Mouse (Mus musculus) liver, embryonic 11.5 days (tissue): Measurements from ENCODE around the gene Csl. TPM values are rescaled to one million over a fixed set of nuclear protein-coding genes. Genes with fewer than 3 reads are reported as not detected.

Experiments used
- ATAC-seq: fragments of 200-750 bp; cut with Nextera tagmentation; replicated peaks from 2 replicates; pipeline ENCODE4 v1.8.0; 2017; ENCODE audit warnings: moderate number of reproducible peaks, mild to moderate bottlenecking, moderate TSS enrichment, moderate library complexity; ENCODE audit not compliant: low FRiP score
- DNase-seq: peaks from one replicate; pipeline ENCODE4 v3.0.0-alpha.2; 2017; ENCODE audit warnings: low spot score
- H3K27ac ChIP-seq: fragments of 300-500 bp; sonication (generic); 2 replicates; pipeline ENCODE4 v1.5.1; 2014; ENCODE audit warnings: mild to moderate bottlenecking, low read depth, low read length, control low read depth
- H3K27me3 ChIP-seq: fragments of 300-500 bp; sonication (generic); replicated peaks from 2 replicates; pipeline ENCODE4 v1.6.1; 2014; ENCODE audit warnings: low read length, mixed read lengths; ENCODE audit not compliant: control insufficient read depth, insufficient read depth
- H3K36me3 ChIP-seq: fragments of 300-500 bp; sonication (generic); 2 replicates; pipeline ENCODE4 v1.6.1; 2014; ENCODE audit warnings: mild to moderate bottlenecking, low read length, moderate library complexity, mixed read lengths; ENCODE audit not compliant: control insufficient read depth, insufficient read depth
- H3K4me1 ChIP-seq: fragments of 300-500 bp; sonication (generic); replicated peaks from 2 replicates; pipeline ENCODE4 v1.6.1; 2014; ENCODE audit warnings: low read length, mixed read lengths; ENCODE audit not compliant: control insufficient read depth, insufficient read depth
- H3K4me2 ChIP-seq: fragments of 300-500 bp; sonication (generic); 2 replicates; pipeline ENCODE4 v1.6.1; 2014; ENCODE audit warnings: mild to moderate bottlenecking, control low read depth, moderate library complexity
- H3K4me3 ChIP-seq: fragments of 300-500 bp; sonication (generic); 2 replicates; pipeline ENCODE4 v1.5.1; 2014; ENCODE audit warnings: low read depth, low read length, control low read depth
- H3K9ac ChIP-seq: fragments of 300-500 bp; sonication (generic); 2 replicates; pipeline ENCODE4 v1.6.1; 2014; ENCODE audit warnings: low read depth, low read length, control low read depth
- H3K9me3 ChIP-seq: fragments of 300-500 bp; sonication (generic); 2 replicates; pipeline ENCODE4 v1.6.1; 2016; ENCODE audit warnings: low read length, inconsistent platforms, mixed read lengths; ENCODE audit not compliant: control insufficient read depth
- WGBS: fragments of 180-500 bp; shearing (Covaris S2); extraction: QIAGEN DNeasy Blood & Tissue Kit; methylation state at CpG from one replicate; pipeline ENCODE4 v1.1.7; 2014; 5-methylcytosine and 5-hydroxymethylcytosine counted together
- polyA plus RNA-seq: library from polyadenylated mRNA; unstranded; fragments of >200 nt; fragmentation: Nextera tagmentation; extraction: Ambion mirVana; gene quantifications from 2 replicates; pipeline ENCODE4 v1.2.1, GENCODE M21; 2014

Csl gene
- polyA plus RNA-seq: 0.08 TPM in 1 of 2 replicates, not detected in the other

GRCm38 (mm10) chr10:99759558-99759957 is at the start of gene Csl:
TSS of gene Csl (minus strand) at chr10:99759658.
- Histone ChIP-seq H3K27me3 (no peaks in the 10 kb centered on the region), H3K9ac (no peak within 1 kb of the TSS), H3K4me3 (no peak within 1 kb of the TSS), H3K4me1 (no peaks in the 10 kb centered on the region), H3K27ac (no peak within 1 kb of the TSS), H3K9me3 (no peaks in the 10 kb centered on the region), H3K4me2 (no peak within 1 kb of the TSS), H3K36me3 (no peaks in the 10 kb centered on the region)
- DNase-seq (no peak), ATAC-seq (no peak)
- WGBS: 91% methylated on average over 9 of the region's 9 CpGs

- DNase-seq (no peak), ATAC-seq (no peak)
- no peak overlapping the region for H3K4me3 ChIP-seq
- no peaks in the 10 kb centered on the region for H3K27me3 ChIP-seq
- H3K4me1 ChIP-seq: no peaks in the 10 kb centered on the region
- no peak overlapping the region for H3K9ac ChIP-seq
- no peaks in the 10 kb centered on the region for H3K36me3 ChIP-seq
- no peaks in the 10 kb centered on the region for H3K9me3 ChIP-seq
- H3K4me2 ChIP-seq: no peak overlapping the region
- WGBS: 80% methylated on average over 2 of the region's 2 CpGs
- no peak overlapping the region for H3K27ac ChIP-seq
Measured at GRCm38 (mm10) chr10:99789418-99789817, 30.0 kb upstream of the Csl start.

GRCm38 (mm10) chr10:99774228-99775120 is 15.0 kb upstream of the Csl start:
- H3K4me2 ChIP-seq: no peak overlapping the region
- H3K9me3 ChIP-seq: no peaks in the 10 kb centered on the region
- DNase-seq (no peak), ATAC-seq (no peak)
- H3K36me3 ChIP-seq: no peaks in the 10 kb centered on the region
- H3K4me1 ChIP-seq: no peaks in the 10 kb centered on the region
- no peaks in the 10 kb centered on the region for H3K27me3 ChIP-seq
- H3K9ac ChIP-seq: no peak overlapping the region
- no peak overlapping the region for H3K27ac ChIP-seq
- no peak overlapping the region for H3K4me3 ChIP-seq
- 88% methylated on average over 12 of the region's 12 CpGs for WGBS

- no peaks in the 10 kb centered on the region for H3K36me3 ChIP-seq
- no peaks in the 10 kb centered on the region for H3K9me3 ChIP-seq
- ATAC-seq (no peak), DNase-seq (no peak)
- H3K4me3 ChIP-seq: no peak overlapping the region
- no peak overlapping the region for H3K4me2 ChIP-seq
- H3K9ac ChIP-seq: no peak overlapping the region
- no peaks in the 10 kb centered on the region for H3K4me1 ChIP-seq
- H3K27me3 ChIP-seq: no peaks in the 10 kb centered on the region
- H3K27ac ChIP-seq: no peak overlapping the region
- WGBS: 78% methylated on average over 2 of the region's 2 CpGs
Measured at GRCm38 (mm10) chr10:99750146-99750545, 9.3 kb downstream of the Csl start.

GRCm38 (mm10) chr10:99748668-99749260 is 10.7 kb downstream of the Csl start:
- Histone ChIP-seq H3K36me3 (no peaks in the 10 kb centered on the region), H3K4me2 (no peak overlapping the region), H3K4me3 (no peak overlapping the region), H3K9me3 (no peaks in the 10 kb centered on the region), H3K27me3 (no peaks in the 10 kb centered on the region), H3K9ac (no peak overlapping the region), H3K27ac (no peak overlapping the region), H3K4me1 (no peaks in the 10 kb centered on the region)
- ATAC-seq (no peak), DNase-seq (no peak)
- WGBS: 66% methylated on average over 2 of the region's 2 CpGs

GRCm38 (mm10) chr10:99748009-99748408 is 11.4 kb downstream of the Csl start:
- ATAC-seq: no peak; the same call in 1 of the 2 replicates
- Histone ChIP-seq H3K9me3 (no peaks in the 10 kb centered on the region), H3K27ac (no peak overlapping the region), H3K27me3 (no peaks in the 10 kb centered on the region), H3K36me3 (no peaks in the 10 kb centered on the region), H3K4me1 (no peaks in the 10 kb centered on the region), H3K4me3 (no peak overlapping the region), H3K9ac (no peak overlapping the region), H3K4me2 (no peak overlapping the region)
- WGBS: 41% methylated on average over 2 of the region's 2 CpGs
- no peak for DNase-seq

- no peak for DNase-seq
- H3K9ac ChIP-seq: no peak overlapping the region
- H3K27me3 ChIP-seq: no peaks in the 10 kb centered on the region
- H3K27ac ChIP-seq: no peak overlapping the region
- no peaks in the 10 kb centered on the region for H3K4me1 ChIP-seq
- no peaks in the 10 kb centered on the region for H3K36me3 ChIP-seq
- H3K9me3 ChIP-seq: no peaks in the 10 kb centered on the region
- H3K4me2 ChIP-seq: no peak overlapping the region
- H3K4me3 ChIP-seq: no peak overlapping the region
- no peak for ATAC-seq
Measured at GRCm38 (mm10) chr10:99741609-99742280, 17.7 kb downstream of the Csl start.

GRCm38 (mm10) chr10:99713129-99713528 is 46.3 kb downstream of the Csl start:
- DNase-seq (no peak), ATAC-seq (no peak)
- no peak overlapping the region for H3K9ac ChIP-seq
- no peak overlapping the region for H3K27ac ChIP-seq
- no peaks in the 10 kb centered on the region for H3K9me3 ChIP-seq
- H3K27me3 ChIP-seq: no peaks in the 10 kb centered on the region
- H3K4me3 ChIP-seq: no peak overlapping the region
- H3K4me1 ChIP-seq: no peaks in the 10 kb centered on the region
- 60% methylated on average over 2 of the region's 2 CpGs for WGBS
- no peak overlapping the region for H3K4me2 ChIP-seq
- H3K36me3 ChIP-seq: no peaks in the 10 kb centered on the region
